Mouse (Mus musculus): ENCODE data around the gene Cebpb.

The Cebpb gene

DNA sequence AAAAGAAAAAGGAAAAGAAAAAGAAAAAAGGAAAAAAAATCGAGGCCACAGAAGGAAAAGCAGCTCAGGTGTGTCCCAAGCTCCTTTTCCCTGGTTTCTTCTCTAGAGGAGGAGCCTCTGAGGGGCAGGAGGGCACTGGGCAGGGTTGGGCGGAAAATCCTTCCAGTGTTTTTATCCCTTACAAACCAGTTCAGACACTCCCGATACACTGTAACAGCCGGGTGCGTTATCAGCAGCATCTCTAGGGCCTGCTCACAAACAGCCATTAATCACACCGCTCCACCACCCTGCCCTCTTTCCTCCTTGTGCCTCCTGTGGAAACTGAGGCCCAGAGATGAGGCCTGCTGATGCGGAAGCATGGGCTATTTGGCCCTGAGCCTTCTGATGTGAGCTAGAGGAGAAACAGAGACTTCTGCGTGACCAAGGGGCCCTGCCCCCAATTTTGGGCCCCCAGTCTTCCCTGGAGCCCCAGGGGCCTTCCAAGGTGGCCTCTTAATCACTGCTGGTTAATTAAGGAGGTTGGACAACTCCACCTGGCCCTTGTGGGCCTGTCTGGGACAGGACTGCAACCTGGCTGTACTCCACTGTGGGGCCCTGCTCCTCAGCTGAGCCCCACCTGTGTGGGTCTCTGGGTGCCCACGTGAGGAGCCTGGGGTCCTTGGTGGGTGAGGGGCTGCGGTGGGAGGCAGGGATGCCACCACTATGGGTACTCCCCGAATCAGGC is 32.6 kb downstream of the Cebpb start:
- DNase-seq (ENCODE audit: low read depth, low spot score) = no peak

DNA sequence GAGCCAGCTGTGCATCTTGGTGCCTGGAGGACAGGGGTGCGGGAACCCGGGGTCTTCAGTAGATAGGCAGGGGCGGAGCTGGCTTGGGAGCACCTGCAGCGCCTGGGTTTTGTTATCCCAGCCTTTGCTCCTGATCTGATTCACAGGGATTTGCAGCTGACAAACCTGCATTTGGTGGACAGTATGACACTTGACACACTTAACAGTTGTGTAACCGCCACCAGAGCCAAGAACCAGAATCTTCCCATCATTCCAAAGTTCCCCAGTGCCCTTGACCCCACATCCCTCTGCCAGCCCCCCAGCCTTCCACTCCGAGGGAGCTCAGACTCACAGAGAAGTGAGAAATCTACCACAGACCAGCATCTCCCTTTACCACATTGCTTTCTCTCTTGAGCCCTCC is 33.8 kb downstream of the Cebpb start:
- no peak for DNase-seq (ENCODE audit: low read depth, low spot score)

DNA sequence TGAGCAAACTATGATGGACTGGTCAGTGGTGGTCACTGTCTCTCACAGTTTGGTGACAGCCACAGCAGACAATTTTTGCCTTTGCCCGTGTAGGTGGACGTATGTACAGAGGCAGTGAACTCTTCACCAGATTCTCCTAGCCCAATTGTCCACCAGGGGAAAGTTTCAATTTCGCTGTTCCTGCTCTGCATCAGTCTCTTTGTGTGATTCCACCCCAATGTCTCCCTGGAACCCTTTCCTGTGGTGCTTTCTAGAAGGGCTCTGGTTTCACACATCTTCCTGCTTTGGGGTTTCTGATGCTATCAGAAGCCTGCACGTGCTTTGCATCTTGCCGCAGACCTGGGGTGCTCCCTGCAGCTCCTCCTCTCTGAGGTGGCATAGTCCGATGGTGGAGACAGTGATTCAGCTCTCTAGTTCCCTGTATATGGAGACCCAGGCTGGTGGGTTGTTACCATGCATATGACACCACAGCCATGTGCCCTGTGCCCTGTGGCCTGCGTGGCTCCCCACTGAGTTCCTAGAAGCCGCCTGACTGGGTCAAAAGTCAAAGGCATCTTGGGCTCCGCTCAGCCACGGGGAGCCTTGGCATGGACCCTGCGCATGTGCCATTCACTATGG is 35.0 kb downstream of the Cebpb start:
- DNase-seq (ENCODE audit: low read depth, low spot score) = no peak

DNA sequence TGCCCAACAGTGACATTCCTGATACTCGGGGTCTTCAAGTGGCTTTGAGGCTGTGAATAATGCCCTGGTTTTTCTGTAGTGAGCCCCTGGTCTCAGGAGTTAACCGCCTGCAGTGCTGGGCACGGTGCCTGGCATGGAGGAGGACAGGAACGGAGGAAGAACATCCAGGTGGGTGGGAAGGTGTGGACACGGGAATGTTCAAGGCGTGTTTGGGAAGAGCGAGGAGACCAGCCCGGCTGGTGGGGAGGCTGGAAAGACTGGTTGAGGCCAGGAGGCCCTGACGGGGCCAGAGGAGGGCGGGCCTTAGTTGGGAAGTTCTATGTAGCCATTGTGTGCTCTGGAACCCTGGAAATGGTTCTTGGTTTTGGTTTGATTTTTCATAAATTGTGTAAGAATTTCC is 37.2 kb downstream of the Cebpb start:
- DNase-seq (ENCODE audit: low read depth, low spot score) = no peak

DNA sequence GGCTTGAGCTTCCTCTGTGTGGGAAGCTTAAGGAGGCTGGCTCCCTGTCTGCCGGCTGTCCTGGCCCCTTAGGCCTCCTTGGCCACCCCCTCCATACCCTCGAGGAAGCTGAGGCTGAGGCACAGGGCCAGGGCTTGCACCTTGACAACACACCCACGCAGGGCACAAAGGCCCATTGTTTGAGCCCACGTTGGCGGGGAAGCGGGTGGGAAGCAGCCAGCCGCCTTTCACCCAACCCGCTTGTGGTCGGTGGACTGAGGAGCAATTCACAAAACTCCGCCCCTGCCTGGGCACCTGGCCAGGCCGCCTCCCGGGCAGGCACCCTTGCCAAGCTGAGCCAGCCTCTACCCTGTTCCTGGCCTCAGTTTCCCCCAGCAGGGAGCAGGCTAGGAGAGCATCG is 38.4 kb downstream of the Cebpb start:
- no peak for DNase-seq (ENCODE audit: low read depth, low spot score)

DNA sequence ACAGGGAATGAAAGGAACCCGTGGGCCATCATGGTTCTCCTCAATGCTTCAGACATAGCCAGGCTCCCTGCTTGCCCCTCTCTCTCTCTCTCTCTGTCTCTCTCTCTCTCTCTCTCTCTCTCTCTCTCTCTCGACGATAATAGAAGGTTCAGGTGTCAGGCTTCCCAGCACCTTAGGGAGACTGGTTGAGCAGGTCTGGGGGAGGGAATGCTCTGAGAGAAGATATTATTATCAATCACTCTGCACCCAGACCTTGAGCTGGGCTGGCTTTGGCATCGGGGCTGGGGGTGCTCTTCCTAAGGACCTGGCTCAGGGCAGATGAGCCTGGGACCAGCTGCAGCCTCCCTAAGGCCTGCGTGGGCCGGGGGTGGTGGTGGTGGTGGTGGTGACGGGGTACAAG is 41.3 kb downstream of the Cebpb start:
- no peak for DNase-seq (ENCODE audit: low read depth, low spot score)

DNA sequence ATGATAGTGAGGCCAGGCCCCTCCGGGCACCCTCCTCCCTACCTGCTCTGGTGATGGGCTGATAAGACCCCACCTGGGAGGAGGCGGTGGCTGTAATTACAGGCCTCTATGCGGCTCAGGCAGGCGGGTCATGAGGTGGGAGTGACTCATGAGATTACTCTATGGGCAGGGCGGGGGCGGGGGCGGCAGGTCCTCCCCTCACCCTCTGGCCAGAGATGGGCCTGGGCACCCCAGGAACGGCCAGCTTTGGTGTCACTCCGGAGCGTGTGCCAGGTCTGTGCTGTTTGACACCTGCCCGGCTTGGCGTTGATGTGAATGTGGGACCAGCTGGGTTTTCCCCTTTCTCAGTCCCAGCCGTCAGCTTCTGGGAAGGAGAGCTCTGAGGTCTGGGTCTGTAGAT is 42.4 kb downstream of the Cebpb start:
- DNase-seq (ENCODE audit: low read depth, low spot score) = no peak

DNA sequence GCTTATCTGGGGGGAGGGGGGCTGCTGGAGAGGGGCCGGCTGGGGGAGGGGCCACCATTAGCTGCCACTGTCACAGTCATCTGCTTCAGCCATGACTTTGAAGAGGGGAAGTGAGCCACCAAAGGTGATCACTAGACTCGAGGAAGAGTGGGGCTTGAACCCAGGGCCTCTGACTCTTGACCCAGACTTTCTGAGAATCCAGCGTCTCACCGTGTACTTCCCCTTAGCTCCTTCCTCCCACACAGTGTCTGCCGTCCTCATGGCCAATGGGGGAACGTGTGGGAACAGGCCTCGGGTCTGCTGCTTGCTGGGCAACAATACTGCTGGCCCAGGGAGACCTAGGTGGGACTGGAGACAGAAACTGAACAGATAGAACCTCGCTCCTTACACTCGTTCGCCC is 46.1 kb downstream of the Cebpb start:
- DNase-seq (ENCODE audit: low read depth, low spot score) = no peak

DNA sequence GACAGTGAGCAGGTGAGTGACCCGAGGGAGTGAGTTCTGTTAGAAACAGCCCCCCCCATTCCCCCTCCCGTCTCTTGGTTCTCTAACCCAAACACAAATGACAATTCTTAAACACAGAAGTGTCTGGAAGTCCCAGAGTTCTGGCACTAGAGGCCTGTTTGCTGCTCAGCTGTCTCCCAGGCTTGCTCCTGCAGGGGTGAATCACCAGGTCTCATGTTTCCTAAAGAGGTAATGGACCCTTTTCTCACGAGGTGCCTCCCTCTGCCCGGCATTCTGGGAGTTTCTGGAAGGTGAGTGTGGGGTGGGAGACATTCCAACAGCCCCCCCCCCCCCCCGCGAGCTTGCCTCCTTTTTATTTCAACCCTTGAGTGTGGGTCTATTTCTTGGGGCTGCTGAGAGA is 50.3 kb downstream of the Cebpb start:
- DNase-seq (ENCODE audit: low read depth, low spot score) = no peak
